Mouse (Mus musculus) heart, embryonic 14.5 days (tissue): ENCODE measurements around the gene Arntl. TPM values are rescaled to one million over a fixed set of nuclear protein-coding genes. Genes with fewer than 3 reads are reported as not detected.

Experiments
- ATAC-seq: fragments of 200-750 bp; cut with Nextera tagmentation; 2 replicates; pipeline ENCODE4 v1.8.0; 2017; ENCODE audit warnings: low read depth, moderate TSS enrichment; ENCODE audit not compliant: insufficient number of reproducible peaks, insufficient read depth, low FRiP score
- H3K27ac ChIP-seq, 2 experiments: fragments of 200-500 bp in 1 of 2; fragments of 300-500 bp in 1 of 2; sonication (generic) in 1 of 2; replicated peaks in 1 of 2; 2 replicates each; pipeline ENCODE4 v1.5.1; 2012 to 2014; ENCODE audit warnings: low read depth in 2 of 2, low read length in 2 of 2, control low read depth in 1 of 2, mild to moderate bottlenecking in 1 of 2, mixed read lengths in 1 of 2; ENCODE audit not compliant: control insufficient read depth in 1 of 2, insufficient read depth in 1 of 2
- H3K27me3 ChIP-seq: fragments of 300-500 bp; sonication (generic); 2 replicates; pipeline ENCODE4 v1.6.1; 2014; ENCODE audit warnings: mild to moderate bottlenecking, low read length, control low read depth; ENCODE audit not compliant: control insufficient read depth, insufficient read depth
- H3K36me3 ChIP-seq: fragments of 300-500 bp; sonication (generic); 2 replicates; pipeline ENCODE4 v1.6.1; 2014; ENCODE audit warnings: mild to moderate bottlenecking, control low read depth, low read length, mixed read lengths; ENCODE audit not compliant: control insufficient read depth, insufficient read depth
- H3K4me1 ChIP-seq, 2 experiments: fragments of 200-500 bp in 1 of 2; fragments of 300-500 bp in 1 of 2; sonication (generic) in 1 of 2; 2 replicates each; pipeline ENCODE4 v1.6.1; 2012 to 2014; ENCODE audit warnings: low read length in 2 of 2, control low read depth in 1 of 2, mixed read lengths in 1 of 2; ENCODE audit not compliant: control insufficient read depth in 2 of 2, insufficient read depth in 2 of 2
- H3K4me2 ChIP-seq: fragments of 300-500 bp; sonication (generic); 2 replicates; pipeline ENCODE4 v1.6.1; 2014; ENCODE audit warnings: mild to moderate bottlenecking, low read length
- H3K4me3 ChIP-seq, 2 experiments: fragments of 200-500 bp in 1 of 2; fragments of 300-500 bp in 1 of 2; sonication (generic) in 1 of 2; 2 replicates each; pipeline ENCODE4 v1.5.1; 2012 to 2014; ENCODE audit warnings: low read length in 2 of 2, mild to moderate bottlenecking in 2 of 2, control low read depth in 1 of 2, low read depth in 1 of 2, moderate library complexity in 1 of 2; ENCODE audit not compliant: control insufficient read depth in 1 of 2, insufficient read depth in 1 of 2
- H3K9ac ChIP-seq: fragments of 300-500 bp; sonication (generic); 2 replicates; pipeline ENCODE4 v1.6.1; 2014; ENCODE audit warnings: mild to moderate bottlenecking, low read length
- H3K9me3 ChIP-seq: fragments of 300-500 bp; sonication (generic); 2 replicates; pipeline ENCODE4 v1.6.1; 2016; ENCODE audit warnings: low read length, control low read depth; ENCODE audit not compliant: control insufficient read depth
- WGBS: fragments of 180-500 bp; shearing (Covaris S2); extraction: QIAGEN DNeasy Blood & Tissue Kit; methylation state at CpG from one replicate; pipeline ENCODE4 v1.1.7; 2014; 5-methylcytosine and 5-hydroxymethylcytosine counted together
- polyA plus RNA-seq: library from polyadenylated mRNA; unstranded; fragments of >200 nt; fragmentation: Nextera tagmentation; extraction: Ambion mirVana; gene quantifications from 2 replicates; pipeline ENCODE4 v1.2.1, GENCODE M21; 2014

Arntl gene
- polyA plus RNA-seq, 1 experiment from 2014 or later: 8.4 TPM

DNA sequence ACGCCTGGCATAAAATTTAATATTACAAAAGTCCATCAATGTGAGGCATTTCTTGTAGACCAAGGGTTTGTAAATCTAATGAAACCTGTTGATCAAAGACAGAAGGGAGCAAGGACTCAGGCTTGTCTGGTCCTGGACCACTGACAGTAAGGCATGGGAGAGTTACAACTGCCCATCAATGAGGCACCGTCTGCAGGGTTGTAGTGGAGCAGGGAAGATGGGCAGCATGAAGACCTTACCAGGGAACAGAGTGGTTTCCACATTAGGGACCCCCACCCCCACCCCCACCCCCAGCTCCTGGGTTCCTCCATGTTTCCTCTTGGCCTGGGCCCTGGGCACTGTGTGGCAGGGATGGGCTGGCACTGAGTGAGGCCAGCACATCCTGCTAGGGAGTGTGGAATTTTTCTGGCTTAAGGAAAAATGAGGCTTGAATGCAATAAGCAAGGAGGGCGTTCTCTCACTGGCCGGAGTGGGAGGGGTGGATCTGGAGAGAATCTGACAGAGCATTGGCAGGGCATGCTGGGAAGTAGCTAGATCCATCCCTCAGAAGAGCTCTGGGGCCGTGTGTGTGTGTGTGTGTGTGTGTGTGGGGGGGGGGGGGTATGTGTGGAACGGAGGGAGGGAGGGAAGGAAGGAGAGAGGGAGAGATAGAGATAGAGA lies 65.2 kb downstream of the Arntl start:
- H3K9me3 ChIP-seq: no peaks in the 10 kb centered on the region

DNA sequence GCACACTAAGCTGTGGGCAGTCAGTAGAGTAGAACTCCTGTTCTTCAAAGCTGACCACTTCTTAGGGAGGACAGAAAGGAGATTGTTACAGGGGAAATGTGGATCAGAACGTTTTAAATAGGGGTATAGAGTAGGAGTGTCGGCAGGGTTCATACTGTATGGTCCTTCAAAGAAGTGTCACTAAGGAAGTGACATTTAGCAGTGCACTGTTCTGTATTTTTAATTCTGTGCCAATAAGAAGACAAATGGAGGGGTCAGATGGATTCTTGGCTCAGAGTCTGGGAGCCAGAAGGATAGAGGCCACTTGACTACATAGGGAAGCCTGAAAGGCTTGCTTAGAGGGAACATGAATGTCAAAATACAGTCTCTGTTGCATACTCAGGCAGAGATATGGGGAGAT lies 70.0 kb downstream of the Arntl start:
- Histone ChIP-seq H3K27me3 (no peaks in the 10 kb centered on the region), H3K36me3 (no peaks in the 10 kb centered on the region), H3K9ac (no peak overlapping the region), H3K9me3 (no peaks in the 10 kb centered on the region), H3K27ac (no peak overlapping the region), H3K4me2 (no peak overlapping the region), H3K4me3 (no peak overlapping the region), H3K4me1 (peaks cover 0 to 3% of the 10 kb centered on the region in 2 experiments; a peak in 1 of 4 replicates)
- 48% methylated on average over 2 of the region's 2 CpGs for WGBS
- no peak for ATAC-seq

More for the DNA sequence above, 65.2 kb downstream of the Arntl start:
- H3K9ac ChIP-seq: no peak overlapping the region
- no peak overlapping the region for H3K27ac ChIP-seq
- no peaks in the 10 kb centered on the region for H3K27me3 ChIP-seq
- H3K4me1 ChIP-seq: peaks cover 3 to 15% of the 10 kb centered on the region in 2 experiments; a peak in 3 of 4 replicates
- WGBS: 66% methylated on average over 5 of the region's 6 CpGs
- no peak overlapping the region for H3K4me2 ChIP-seq
- no peak overlapping the region for H3K4me3 ChIP-seq
- H3K36me3 ChIP-seq: no peaks in the 10 kb centered on the region
- no peak for ATAC-seq

DNA sequence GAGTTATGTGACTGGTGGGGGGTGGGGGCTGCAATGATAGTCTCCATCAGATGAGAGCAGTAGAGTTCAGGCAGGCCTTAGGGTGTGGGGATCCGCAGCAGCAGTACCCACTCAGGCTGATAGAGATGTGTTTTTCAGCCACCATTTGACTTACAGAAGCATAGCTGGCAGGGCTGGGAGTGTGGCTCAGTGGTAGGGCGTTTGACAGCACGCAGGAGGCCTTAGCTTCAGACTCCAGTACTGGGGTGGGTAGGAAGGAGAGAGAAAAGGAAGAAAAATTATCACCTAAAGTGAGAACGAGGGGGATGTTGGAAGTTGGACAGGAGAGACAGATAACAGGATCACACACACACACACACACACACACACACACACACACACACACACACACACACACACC lies 71.2 kb downstream of the Arntl start:
- H3K36me3 ChIP-seq: peaks cover 3% of the 10 kb centered on the region; the same call in 1 of the 2 replicates
- no peak overlapping the region for H3K27ac ChIP-seq
- ATAC-seq: no peak
- no peak overlapping the region for H3K4me3 ChIP-seq
- no peak overlapping the region for H3K9ac ChIP-seq
- no peaks in the 10 kb centered on the region for H3K27me3 ChIP-seq
- WGBS: 65% methylated on average over 4 of the region's 4 CpGs
- no peak overlapping the region for H3K4me2 ChIP-seq
- H3K4me1 ChIP-seq: 0 out of 4 replicates have a peak, but pooled peaks cover 0 to 3% of the 10 kb centered on the region in 2 experiments
- H3K9me3 ChIP-seq: no peaks in the 10 kb centered on the region

DNA sequence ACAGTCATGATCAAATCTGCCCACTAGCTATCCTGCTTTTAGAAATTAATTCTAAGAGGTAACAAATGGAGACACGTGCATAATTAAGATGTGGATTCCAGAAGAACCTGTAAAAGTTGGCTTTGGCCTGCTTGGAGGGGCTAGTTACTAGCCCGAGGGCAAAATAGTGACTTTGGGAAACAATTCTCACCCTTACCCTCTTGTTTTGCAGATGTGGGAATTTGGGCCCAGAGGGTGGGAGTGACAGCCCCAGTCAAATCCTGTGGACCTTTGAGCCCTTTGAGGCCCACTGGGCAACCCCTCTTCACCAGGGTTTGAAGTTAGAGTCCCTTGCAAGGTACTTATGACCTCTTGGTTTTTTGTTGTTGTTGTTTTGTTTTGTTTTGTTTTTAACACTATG lies 72.0 kb downstream of the Arntl start:
- no peaks in the 10 kb centered on the region for H3K27me3 ChIP-seq
- H3K36me3 ChIP-seq: peaks cover 7% of the 10 kb centered on the region; the same call in 1 of the 2 replicates
- 0 out of 4 replicates have a peak, but pooled peaks cover 0 to 3% of the 10 kb centered on the region in 2 experiments for H3K4me1 ChIP-seq
- 68% methylated on average over 2 of the region's 2 CpGs for WGBS
- no peak for ATAC-seq
- H3K27ac ChIP-seq: no peak overlapping the region
- no peak overlapping the region for H3K9ac ChIP-seq
- H3K4me2 ChIP-seq: no peak overlapping the region
- H3K4me3 ChIP-seq: no peak overlapping the region
- H3K9me3 ChIP-seq: no peaks in the 10 kb centered on the region

DNA sequence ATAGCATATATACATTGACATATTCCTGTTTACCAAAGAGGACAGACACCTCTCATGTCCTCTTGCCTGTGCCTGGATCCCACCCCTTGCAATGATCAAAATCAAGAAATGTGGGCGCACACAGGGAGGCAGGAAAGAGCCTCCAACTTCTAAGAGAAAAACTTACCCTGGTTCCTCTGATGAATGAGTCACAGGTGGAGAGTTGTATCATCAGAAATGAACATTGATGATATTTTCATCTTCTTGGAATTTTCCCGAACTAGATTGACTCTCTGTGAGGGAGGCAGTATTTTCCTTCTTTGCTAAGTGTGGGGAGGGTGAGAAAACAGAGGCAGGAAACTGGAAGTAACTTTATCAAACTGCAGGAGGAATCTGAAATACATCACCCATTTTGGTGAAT lies 78.1 kb downstream of the Arntl start:
- H3K27me3 ChIP-seq: no peaks in the 10 kb centered on the region
- H3K4me1 ChIP-seq: no peaks in the 10 kb centered on the region
- ATAC-seq: no peak
- WGBS: 75% methylated on average over 2 of the region's 2 CpGs
- H3K9me3 ChIP-seq: no peaks in the 10 kb centered on the region
- no peak overlapping the region for H3K9ac ChIP-seq
- no peak overlapping the region for H3K4me2 ChIP-seq
- no peak overlapping the region for H3K4me3 ChIP-seq
- peaks cover 21% of the 10 kb centered on the region; the same call in 1 of the 2 replicates for H3K36me3 ChIP-seq
- no peak overlapping the region for H3K27ac ChIP-seq

DNA sequence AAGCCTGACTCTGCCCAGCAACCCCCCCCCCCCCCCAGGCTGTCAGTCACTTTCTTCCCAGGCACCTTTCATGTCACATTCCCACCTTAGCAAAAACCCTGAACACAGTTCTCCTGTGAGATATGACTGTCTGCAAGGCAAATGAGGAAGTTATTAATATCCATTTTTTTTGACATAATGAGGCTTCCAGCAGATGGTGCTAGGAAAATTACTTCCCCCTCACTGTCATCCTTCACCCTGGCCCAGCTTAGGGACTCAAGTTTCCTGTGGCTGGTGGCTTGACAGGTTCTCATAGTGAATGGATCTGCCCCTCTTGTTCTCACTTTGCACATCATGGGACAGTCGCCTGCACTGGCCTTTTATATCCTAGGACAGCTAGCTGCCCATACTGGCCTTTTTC lies 81.9 kb downstream of the Arntl start:
- Histone ChIP-seq H3K27ac (no peak overlapping the region), H3K4me2 (no peak overlapping the region), H3K9me3 (no peaks in the 10 kb centered on the region), H3K4me3 (no peak overlapping the region), H3K36me3 (peaks cover 18% of the 10 kb centered on the region), H3K9ac (no peak overlapping the region), H3K27me3 (no peaks in the 10 kb centered on the region), H3K4me1 (no peaks in the 10 kb centered on the region)
- 86% methylated on average over 1 of the region's 1 CpGs for whole genome bisulfite sequencing
- ATAC-seq: no peak

DNA sequence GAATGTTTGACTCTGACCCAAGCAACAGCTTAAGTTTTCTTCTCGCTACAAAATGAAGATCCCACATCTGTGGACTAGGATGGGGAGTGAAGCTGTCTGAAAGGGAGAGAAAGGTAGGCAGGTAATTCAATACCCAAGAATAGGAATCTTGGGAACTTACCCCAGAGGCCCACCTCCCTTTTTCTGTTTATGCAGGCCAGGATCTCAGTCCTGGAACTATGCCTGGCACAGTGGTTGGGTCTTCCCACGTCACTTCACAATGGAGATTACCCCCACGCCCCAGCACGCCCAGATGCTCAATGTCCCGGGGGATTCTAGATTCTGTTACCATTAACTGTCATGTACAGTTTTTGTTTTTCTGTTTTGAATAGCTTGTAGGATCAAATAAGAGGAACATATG lies 84.5 kb downstream of the Arntl start:
- ATAC-seq: no peak

DNA sequence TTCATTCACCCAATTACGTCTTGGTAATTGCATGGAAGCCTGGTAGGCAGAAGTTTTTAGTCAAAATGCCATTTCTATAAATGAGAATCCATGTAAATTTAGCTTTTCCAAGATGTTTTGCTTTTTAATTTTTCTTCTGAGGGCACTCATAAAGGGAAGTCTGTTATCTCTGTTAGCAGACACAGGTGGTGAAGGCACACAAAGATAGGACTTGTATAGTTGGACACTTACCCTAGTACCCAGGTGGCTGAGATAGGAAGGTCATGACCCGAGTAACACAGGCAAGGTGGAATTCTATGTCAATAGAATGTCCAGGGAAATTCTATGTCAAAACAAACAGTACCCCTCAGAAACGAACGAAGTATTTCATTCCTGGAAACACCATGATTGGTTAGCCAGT lies 84.9 kb downstream of the Arntl start:
- Histone ChIP-seq H3K4me1 (peaks cover 7% of the 10 kb centered on the region in 2 experiments), H3K27me3 (no peaks in the 10 kb centered on the region), H3K27ac (no peak overlapping the region), H3K4me3 (no peak overlapping the region), H3K9me3 (no peaks in the 10 kb centered on the region), H3K36me3 (peaks cover 14% of the 10 kb centered on the region), H3K4me2 (no peak overlapping the region), H3K9ac (no peak overlapping the region)
- ATAC-seq: no peak
- 73% methylated on average over 4 of the region's 4 CpGs for WGBS

More for the DNA sequence above, 84.5 kb downstream of the Arntl start:
- Histone ChIP-seq H3K4me2 (no peak overlapping the region), H3K4me1 (peaks cover 7% of the 10 kb centered on the region in 2 experiments), H3K27ac (no peak overlapping the region), H3K36me3 (peaks cover 14% of the 10 kb centered on the region), H3K9me3 (no peaks in the 10 kb centered on the region), H3K4me3 (no peak overlapping the region), H3K27me3 (no peaks in the 10 kb centered on the region), H3K9ac (no peak overlapping the region)
- 83% methylated on average over 5 of the region's 5 CpGs for whole genome bisulfite sequencing
